Mouse (Mus musculus) lung, adult 18-20 months (tissue): ENCODE data around the gene Polr3c.
"Not testable (repeated sequence)": the region's sequence is repeated elsewhere in the genome, so short reads cannot be mapped to it uniquely, and the experiment has no call there.

Source experiments
- DNase-seq, 2 experiments: peaks; one replicate each; pipeline ENCODE4 v3.0.0; 2022; ENCODE audit warnings: mixed read lengths in 2 of 2

Gene Polr3c

GRCm38 (mm10) chr3:96727343-96727827, at the start of gene Polr3c, which contains the start of gene Rnf115:
TSS of gene Polr3c (minus strand) at chr3:96727628.
TSS of gene Rnf115 (plus strand) at chr3:96727664.
- peak; percentile 98 for DNase-seq

GRCm38 (mm10) chr3:96777120-96777519, 49.7 kb upstream of the Polr3c start:
- DNase-seq, result no peak

GRCm38 (mm10) chr3:96772949-96773348, 45.5 kb upstream of the Polr3c start:
- DNase-seq, result no peak

GRCm38 (mm10) chr3:96769971-96770370, 42.5 kb upstream of the Polr3c start:
- no peak for DNase-seq

- peak in 1 of 2 experiments; percentile 16 for DNase-seq
Observed at GRCm38 (mm10) chr3:96764528-96764927, 37.1 kb upstream of the Polr3c start.

- DNase-seq, result no peak
Observed at GRCm38 (mm10) chr3:96759695-96760094, 32.3 kb upstream of the Polr3c start.

- DNase-seq, result no peak
Observed at GRCm38 (mm10) chr3:96757691-96758090, 30.3 kb upstream of the Polr3c start.

- no peak for DNase-seq
Observed at GRCm38 (mm10) chr3:96755935-96756334, 28.5 kb upstream of the Polr3c start.

GRCm38 (mm10) chr3:96746829-96747228, 19.4 kb upstream of the Polr3c start:
- DNase-seq, result no peak

GRCm38 (mm10) chr3:96744348-96744747, 16.9 kb upstream of the Polr3c start:
- DNase-seq, result no peak

- not testable (repeated sequence) for DNase-seq
Observed at GRCm38 (mm10) chr3:96740279-96740678, 12.9 kb upstream of the Polr3c start.

GRCm38 (mm10) chr3:96737995-96738394, 10.6 kb upstream of the Polr3c start:
- DNase-seq, result no peak

- peak in 1 of 2 experiments; percentile 27 for DNase-seq
Observed at GRCm38 (mm10) chr3:96737013-96737740, 9.7 kb upstream of the Polr3c start.

- DNase-seq, result no peak
Observed at GRCm38 (mm10) chr3:96735200-96735599, 7.8 kb upstream of the Polr3c start.

GRCm38 (mm10) chr3:96733984-96734383, 6.6 kb upstream of the Polr3c start:
- no peak for DNase-seq

GRCm38 (mm10) chr3:96730785-96731184, 3.4 kb upstream of the Polr3c start:
- no peak for DNase-seq

- DNase-seq, result no peak
Observed at GRCm38 (mm10) chr3:96729403-96729784, 2.0 kb upstream of the Polr3c start.

GRCm38 (mm10) chr3:96728634-96729402, 1.4 kb upstream of the Polr3c start:
- no peak for DNase-seq

GRCm38 (mm10) chr3:96727828-96728633, 603 bp upstream of the Polr3c start:
- DNase-seq, result peak in 1 of 2 experiments; percentile 21

- DNase-seq, result peak in 1 of 2 experiments; percentile 28
Observed at GRCm38 (mm10) chr3:96719173-96719572, 8.3 kb downstream of the Polr3c start.

- peak in 1 of 2 experiments; percentile 25 for DNase-seq
Observed at GRCm38 (mm10) chr3:96715854-96716253, 11.6 kb downstream of the Polr3c start.

GRCm38 (mm10) chr3:96714286-96714685, 13.1 kb downstream of the Polr3c start:
- DNase-seq, result no peak

- no peak for DNase-seq
Observed at GRCm38 (mm10) chr3:96708684-96709064, 18.8 kb downstream of the Polr3c start.
